Mouse (Mus musculus) bone marrow macrophage, adult 2 months (primary cell): ENCODE results near the gene Fmod.

ENCODE experiments used
- CTCF ChIP-seq: IDR thresholded peaks from 2 replicates; pipeline ENCODE4 v1.5.1; 2012; ENCODE audit warnings: low read depth, mild to moderate bottlenecking, low read length, moderate library complexity
- POLR2A ChIP-seq: IDR thresholded peaks from 2 replicates; pipeline ENCODE4 v1.6.1; 2012; ENCODE audit warnings: mild to moderate bottlenecking, low read depth, low read length, borderline replicate concordance

DNA sequence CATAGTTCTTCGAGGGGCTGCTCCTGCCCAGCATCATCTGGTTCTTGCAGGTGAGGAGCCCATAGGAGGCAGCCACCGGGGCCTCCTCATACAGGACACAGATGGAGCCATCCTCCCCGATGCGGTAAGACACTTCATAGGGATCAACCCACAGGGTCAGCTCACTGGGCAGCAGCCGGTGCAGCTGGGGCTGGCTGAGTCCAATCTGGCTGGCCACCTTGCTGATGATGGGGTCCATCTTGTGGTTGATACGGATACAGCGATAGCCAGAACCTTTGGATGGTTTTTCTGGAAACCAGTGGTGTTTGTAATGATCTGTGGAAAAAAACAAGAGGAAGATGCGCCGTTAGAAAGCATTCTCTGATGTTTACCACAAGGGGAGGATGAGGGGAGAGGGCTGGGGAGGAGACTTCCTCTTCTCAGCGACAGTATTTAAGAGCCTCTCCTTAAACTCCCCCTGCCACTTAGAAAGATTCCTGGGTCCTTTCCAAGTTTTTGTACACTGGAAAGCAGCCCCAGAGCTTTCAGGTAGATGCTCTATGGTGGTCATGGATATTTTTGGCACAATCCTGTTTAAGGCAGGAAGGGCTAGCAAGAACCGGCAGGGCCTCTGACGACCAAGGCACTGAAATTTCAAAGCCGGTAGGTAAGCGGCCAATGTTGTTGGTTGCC lies 40.5 kb downstream of the Fmod start:
- TF ChIP-seq CTCF (no peak), POLR2A (no peak)
